Mouse (Mus musculus) bone marrow, adult 2 months (tissue): ENCODE results near the gene Creb5.

Experiments used
- CTCF ChIP-seq: fragments of 200-500 bp; IDR thresholded peaks from 2 replicates; pipeline ENCODE4 v1.5.1; 2011; ENCODE audit warnings: low read length, control low read depth; ENCODE audit not compliant: control insufficient read depth, insufficient read depth
- POLR2A ChIP-seq: fragments of 200-500 bp; IDR thresholded peaks from 2 replicates; pipeline ENCODE4 v1.6.1; 2011; ENCODE audit warnings: low read depth, mild to moderate bottlenecking, control low read depth, low read length, borderline replicate concordance; ENCODE audit not compliant: control insufficient read depth

GRCm38 (mm10) chr6:53741222-53741621, 454.2 kb downstream of the Creb5 start:
- TF ChIP-seq POLR2A (no peak), CTCF (no peak)
